Mouse (Mus musculus) stomach, postnatal 0 days (tissue): ENCODE measurements around the gene Rpp14. TPM values are rescaled to one million over a fixed set of nuclear protein-coding genes. Genes with fewer than 3 reads are reported as not detected.

Source experiments
- ATAC-seq: fragments of 200-750 bp; cut with Nextera tagmentation; 2 replicates; pipeline ENCODE4 v1.8.0; 2017; ENCODE audit not compliant: low FRiP score, low TSS enrichment
- DNase-seq: peaks from one replicate; pipeline ENCODE4 v3.0.0-alpha.2; 2016; ENCODE audit warnings: low spot score
- H3K27ac ChIP-seq: fragments of 300-500 bp; sonication (generic); replicated peaks from 2 replicates; pipeline ENCODE4 v1.5.1; 2014; ENCODE audit warnings: mild to moderate bottlenecking, control low read depth
- H3K27me3 ChIP-seq: fragments of 300-500 bp; sonication (generic); 2 replicates; pipeline ENCODE4 v1.6.1; 2014; ENCODE audit warnings: low read length; ENCODE audit not compliant: control insufficient read depth, insufficient read depth
- H3K36me3 ChIP-seq: fragments of 300-500 bp; sonication (generic); 2 replicates; pipeline ENCODE4 v1.6.1; 2014; ENCODE audit warnings: low read length, mixed read lengths; ENCODE audit not compliant: control insufficient read depth, insufficient read depth
- H3K4me1 ChIP-seq: fragments of 300-500 bp; sonication (generic); replicated peaks from 2 replicates; pipeline ENCODE4 v1.6.1; 2014; ENCODE audit warnings: antibody characterized with exemption; ENCODE audit not compliant: control insufficient read depth, insufficient read depth
- H3K4me2 ChIP-seq: fragments of 300-500 bp; sonication (generic); replicated peaks from 2 replicates; pipeline ENCODE4 v1.6.1; 2014; ENCODE audit warnings: low read depth, mild to moderate bottlenecking, control low read depth, moderate library complexity
- H3K4me3 ChIP-seq: fragments of 300-500 bp; sonication (generic); 2 replicates; pipeline ENCODE4 v1.5.1; 2014; ENCODE audit warnings: low read depth, low read length, control low read depth
- H3K9ac ChIP-seq: fragments of 300-500 bp; sonication (generic); 2 replicates; pipeline ENCODE4 v1.6.1; 2014; ENCODE audit warnings: mild to moderate bottlenecking, low read length, control low read depth, mixed read lengths
- H3K9me3 ChIP-seq: fragments of 300-500 bp; sonication (generic); 2 replicates; pipeline ENCODE4 v1.6.1; 2016; ENCODE audit warnings: low read length; ENCODE audit not compliant: control insufficient read depth
- CTCF ChIP-seq: IDR thresholded peaks from 2 replicates; pipeline ENCODE4 v1.5.1; 2016; ENCODE audit warnings: antibody characterized with exemption, low read depth, mild to moderate bottlenecking, moderate library complexity
- EP300 ChIP-seq: optimal IDR thresholded peaks from 2 replicates; pipeline ENCODE3; 2016; ENCODE audit warnings: antibody characterized with exemption
- WGBS: fragments of 180-500 bp; shearing (Covaris S2); extraction: QIAGEN DNeasy Blood & Tissue Kit; methylation state at CpG from one replicate; pipeline ENCODE4 v1.1.7; 2014; 5-methylcytosine and 5-hydroxymethylcytosine counted together
- polyA plus RNA-seq: library from polyadenylated mRNA; unstranded; fragments of >200 nt; fragmentation: Nextera tagmentation; extraction: Ambion mirVana; gene quantifications from 2 replicates; pipeline ENCODE4 v1.2.1, GENCODE M21; 2015

The Rpp14 gene
- polyA plus RNA-seq, 1 experiment from 2014 or later, result 32.6 TPM

DNA sequence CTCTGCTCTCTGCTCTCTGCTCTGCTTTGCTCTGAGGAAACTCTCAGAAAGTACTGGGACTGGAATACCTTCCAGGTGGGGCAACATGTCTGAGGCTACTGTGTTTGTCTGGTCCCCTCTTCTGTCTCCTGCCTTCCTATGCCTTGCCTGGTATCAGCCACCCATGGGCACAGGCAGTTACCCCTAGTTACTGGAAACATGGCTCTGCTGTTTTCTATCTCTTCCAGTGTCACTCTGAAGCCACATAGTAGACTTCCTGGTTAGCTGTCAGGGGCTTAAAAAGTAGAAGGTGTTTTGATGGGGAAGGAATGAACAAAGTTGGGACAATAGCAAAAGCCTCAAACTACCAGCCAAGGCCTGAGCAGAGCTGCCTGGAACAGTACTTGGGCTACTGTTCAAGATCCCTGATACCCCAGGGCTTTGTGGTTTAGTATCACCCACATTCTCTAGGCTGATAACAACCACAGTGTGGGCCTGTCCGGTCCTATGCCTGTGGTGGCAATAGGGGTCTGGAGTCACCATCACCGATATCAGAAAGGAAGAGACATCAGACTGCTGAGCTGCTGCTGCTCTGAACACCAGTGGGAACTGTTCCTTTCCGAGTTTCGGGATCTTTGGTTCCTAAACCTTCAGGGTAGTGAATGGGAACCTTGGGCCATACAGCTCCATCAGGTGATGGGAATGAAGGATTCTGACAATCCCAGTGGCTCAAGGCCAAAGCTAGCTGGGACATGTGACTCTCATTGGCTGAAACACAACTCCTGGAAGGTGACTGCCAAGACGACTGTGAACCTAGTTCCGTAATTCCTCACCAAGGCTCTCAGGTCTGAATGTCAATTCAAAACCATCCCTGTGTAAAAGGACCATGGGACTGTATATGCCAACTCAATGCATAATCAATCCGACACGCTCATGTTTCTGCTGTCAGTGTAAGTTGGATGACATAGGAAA is 16.1 kb upstream of the Rpp14 start:
- ATAC-seq (no peak), DNase-seq (no peak)
- H3K9me3 ChIP-seq, result no peaks in the 10 kb centered on the region
- 83% methylated on average over 8 of the region's 8 CpGs for WGBS
- H3K27me3 ChIP-seq, result no peaks in the 10 kb centered on the region
- no peak overlapping the region for H3K4me3 ChIP-seq
- H3K27ac ChIP-seq, result no peak overlapping the region
- no peaks in the 10 kb centered on the region for H3K36me3 ChIP-seq
- no peaks in the 10 kb centered on the region for H3K4me1 ChIP-seq
- H3K4me2 ChIP-seq, result no peak overlapping the region
- no peak overlapping the region for H3K9ac ChIP-seq
- TF ChIP-seq CTCF (no peak), EP300 (no peak)

DNA sequence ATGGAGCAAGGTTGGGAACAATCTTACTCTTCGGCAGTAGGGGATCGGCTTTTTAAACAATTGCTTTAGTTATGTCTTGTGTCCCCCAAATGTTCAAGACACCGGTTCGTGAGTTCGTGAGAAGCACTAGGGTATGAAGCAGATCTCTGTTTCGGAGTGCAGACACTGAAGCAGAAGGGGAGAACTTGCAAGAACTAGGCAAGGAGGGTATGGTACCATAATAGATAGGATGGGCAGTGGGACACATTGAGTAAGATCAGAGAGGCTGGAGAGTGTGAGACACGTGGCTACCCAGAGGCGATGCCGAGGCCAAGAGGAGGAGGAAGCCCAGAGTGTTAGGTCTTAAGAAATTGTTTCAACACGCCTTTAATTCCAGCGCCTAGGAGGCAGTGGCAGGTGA is 551 bp downstream of the Rpp14 start:
- 2% methylated on average over 11 of the region's 11 CpGs for WGBS
- Histone ChIP-seq H3K4me3 (peak overlapping the region; percentile 58), H3K4me2 (peak overlapping the region; percentile 67), H3K27ac (peak overlapping the region; percentile 98), H3K4me1 (0 out of 2 replicates have a peak, but pooled peaks cover 4% of the 10 kb centered on the region), H3K27me3 (no peaks in the 10 kb centered on the region), H3K9ac (peak overlapping the region; percentile 82), H3K36me3 (peaks cover 7% of the 10 kb centered on the region; the same call in 1 of the 2 replicates), H3K9me3 (no peaks in the 10 kb centered on the region)
- DNase-seq (peak; percentile 34), ATAC-seq (peak; percentile 30; the same call in 1 of the 2 replicates)
- no peak for TF ChIP-seq CTCF
- TF ChIP-seq EP300, result no peak

DNA sequence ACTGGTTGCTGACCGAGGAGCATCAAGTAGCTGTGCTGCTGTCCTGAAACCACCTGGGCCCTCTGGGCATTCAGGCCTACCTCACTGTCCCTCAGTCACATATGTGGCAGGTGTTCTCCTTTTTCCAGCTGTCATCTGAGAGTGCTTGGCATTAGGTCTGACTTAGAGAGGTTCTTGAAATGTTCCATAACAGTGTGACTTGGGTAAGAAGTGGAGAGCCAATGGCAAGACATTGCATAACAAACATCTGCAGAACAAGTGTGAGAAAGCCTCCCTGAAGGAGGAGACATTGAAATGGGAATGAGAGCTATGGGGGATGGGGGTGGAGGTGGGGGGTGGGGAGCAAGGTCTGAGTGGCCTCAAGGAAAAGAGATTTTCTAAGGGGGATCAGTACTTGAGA is 2.8 kb downstream of the Rpp14 start:
- ATAC-seq (no peak), DNase-seq (no peak)
- Histone ChIP-seq H3K27ac (no peak overlapping the region), H3K4me2 (no peak overlapping the region), H3K9ac (no peak overlapping the region), H3K27me3 (no peaks in the 10 kb centered on the region), H3K36me3 (peaks cover 14% of the 10 kb centered on the region; the same call in 1 of the 2 replicates), H3K4me3 (no peak overlapping the region), H3K9me3 (no peaks in the 10 kb centered on the region), H3K4me1 (0 out of 2 replicates have a peak, but pooled peaks cover 4% of the 10 kb centered on the region)
- TF ChIP-seq CTCF (no peak), EP300 (no peak)
- 82% methylated on average over 1 of the region's 1 CpGs for WGBS

DNA sequence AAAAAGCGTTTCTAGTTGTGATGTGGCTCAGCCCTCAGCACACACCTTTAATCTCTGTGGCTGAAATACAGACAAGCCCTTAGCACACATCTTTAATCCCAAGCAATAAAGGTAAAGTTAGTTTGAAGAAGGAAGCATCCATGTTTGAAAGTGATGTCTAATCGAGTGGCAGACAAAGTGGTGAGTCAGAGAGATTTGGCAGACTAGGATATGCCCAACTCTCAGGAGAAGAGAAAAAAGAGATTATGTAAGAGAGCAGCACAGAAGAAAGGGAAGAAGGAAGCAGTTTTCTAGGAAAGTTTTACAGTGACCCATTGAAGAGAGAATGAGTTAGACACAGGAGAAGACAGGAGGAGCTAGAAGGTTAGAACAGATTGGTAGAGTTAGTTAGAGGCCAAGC is 8.8 kb downstream of the Rpp14 start:
- Histone ChIP-seq H3K4me1 (no peaks in the 10 kb centered on the region), H3K27me3 (no peaks in the 10 kb centered on the region), H3K27ac (no peak overlapping the region), H3K36me3 (peaks cover 13% of the 10 kb centered on the region; the same call in 1 of the 2 replicates), H3K4me3 (no peak overlapping the region), H3K9me3 (no peaks in the 10 kb centered on the region), H3K9ac (no peak overlapping the region), H3K4me2 (no peak overlapping the region)
- WGBS, result 70% methylated on average over 2 of the region's 2 CpGs
- DNase-seq (no peak), ATAC-seq (no peak)
- TF ChIP-seq EP300 (no peak), CTCF (no peak)

DNA sequence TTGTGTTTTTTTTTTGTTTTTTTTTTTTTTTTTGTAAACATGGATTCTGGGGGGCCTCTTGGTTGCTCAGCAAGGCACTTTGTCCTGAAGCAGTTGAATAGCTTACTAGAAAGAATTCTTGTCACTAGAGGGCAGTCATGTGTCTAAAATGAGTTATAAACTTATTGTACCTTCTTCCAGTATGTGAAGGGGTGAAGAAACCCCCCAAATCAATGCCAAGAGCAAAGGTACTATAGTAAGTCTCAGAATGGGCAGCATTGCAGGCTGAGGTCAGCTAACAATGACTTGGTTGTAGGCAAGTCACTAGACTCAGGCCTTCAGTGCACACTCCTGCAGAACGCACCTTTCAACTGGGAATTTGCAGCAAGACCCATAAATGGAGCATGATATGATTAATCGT is 12.4 kb downstream of the Rpp14 start:
- Histone ChIP-seq H3K9ac (no peak overlapping the region), H3K4me1 (no peaks in the 10 kb centered on the region), H3K36me3 (0 out of 2 replicates have a peak, but pooled peaks cover 2% of the 10 kb centered on the region), H3K27ac (no peak overlapping the region), H3K4me3 (no peak overlapping the region), H3K4me2 (no peak overlapping the region), H3K27me3 (no peaks in the 10 kb centered on the region), H3K9me3 (no peaks in the 10 kb centered on the region)
- DNase-seq, result no peak
- 86% methylated on average over 2 of the region's 2 CpGs for WGBS
- no peak for ATAC-seq
- TF ChIP-seq CTCF (peak; percentile 72), EP300 (no peak)

DNA sequence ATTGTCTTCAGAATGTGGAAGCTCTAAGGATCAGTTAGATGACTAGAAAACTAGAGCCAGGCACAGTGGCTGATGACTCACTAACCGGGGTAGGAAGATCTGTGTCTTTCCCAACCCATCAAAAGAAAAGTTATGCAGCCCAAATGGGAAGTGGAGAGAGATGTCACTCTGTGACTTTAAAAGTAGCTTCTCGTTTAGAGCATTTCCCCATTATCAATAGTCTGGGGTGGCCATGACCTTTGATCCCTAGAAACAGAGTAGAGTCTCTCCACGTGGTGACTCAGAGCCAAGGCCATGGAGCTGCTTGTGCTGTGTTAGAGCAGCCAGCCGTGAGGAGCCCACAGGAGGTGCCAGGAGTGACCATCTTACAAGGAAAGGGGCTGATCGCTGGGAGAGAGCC is 13.3 kb downstream of the Rpp14 start:
- TF ChIP-seq CTCF (no peak), EP300 (no peak)
- no peaks in the 10 kb centered on the region for H3K4me1 ChIP-seq
- no peaks in the 10 kb centered on the region for H3K27me3 ChIP-seq
- no peak overlapping the region for H3K4me2 ChIP-seq
- ATAC-seq, result no peak
- no peak for DNase-seq
- no peaks in the 10 kb centered on the region for H3K9me3 ChIP-seq
- H3K9ac ChIP-seq, result no peak overlapping the region
- no peak overlapping the region for H3K27ac ChIP-seq
- 60% methylated on average over 5 of the region's 5 CpGs for WGBS
- no peak overlapping the region for H3K4me3 ChIP-seq
- 0 out of 2 replicates have a peak, but pooled peaks cover 2% of the 10 kb centered on the region for H3K36me3 ChIP-seq
